Mouse (Mus musculus) hindbrain, embryonic 11.5 days (tissue): ENCODE data around the gene AC109138.7. TPM values are rescaled to one million over a fixed set of nuclear protein-coding genes. Genes with fewer than 3 reads are reported as not detected.

Experiments
- ATAC-seq: fragments of 200-750 bp; cut with Nextera tagmentation; 2 replicates; pipeline ENCODE4 v1.8.0; 2017; ENCODE audit warnings: mild to moderate bottlenecking, moderate TSS enrichment, moderate library complexity; ENCODE audit not compliant: low FRiP score
- DNase-seq: peaks from one replicate; pipeline ENCODE4 v3.0.0-alpha.2; 2015; ENCODE audit warnings: low spot score
- H3K27ac ChIP-seq: fragments of 300-500 bp; sonication (generic); 2 replicates; pipeline ENCODE4 v1.5.1; 2014; ENCODE audit warnings: mild to moderate bottlenecking, low read depth, low read length
- H3K27me3 ChIP-seq: fragments of 300-500 bp; sonication (generic); 2 replicates; pipeline ENCODE4 v1.6.1; 2014; ENCODE audit warnings: mild to moderate bottlenecking, low read length, moderate library complexity, mixed read lengths; ENCODE audit not compliant: control insufficient read depth, insufficient read depth
- H3K36me3 ChIP-seq: fragments of 300-500 bp; sonication (generic); 2 replicates; pipeline ENCODE4 v1.6.1; 2014; ENCODE audit warnings: mild to moderate bottlenecking, low read length, moderate library complexity, mixed read lengths; ENCODE audit not compliant: control insufficient read depth, insufficient read depth
- H3K4me1 ChIP-seq: fragments of 300-500 bp; sonication (generic); replicated peaks from 2 replicates; pipeline ENCODE4 v1.6.1; 2014; ENCODE audit warnings: low read length, mixed read lengths; ENCODE audit not compliant: control insufficient read depth, insufficient read depth
- H3K4me2 ChIP-seq: fragments of 300-500 bp; sonication (generic); replicated peaks from 2 replicates; pipeline ENCODE4 v1.6.1; 2014; ENCODE audit warnings: mild to moderate bottlenecking, low read depth, low read length
- H3K4me3 ChIP-seq: fragments of 300-500 bp; sonication (generic); 2 replicates; pipeline ENCODE4 v1.5.1; 2014; ENCODE audit warnings: low read depth, low read length
- H3K9ac ChIP-seq: fragments of 300-500 bp; sonication (generic); 2 replicates; pipeline ENCODE4 v1.6.1; 2014; ENCODE audit warnings: low read depth, low read length
- H3K9me3 ChIP-seq: fragments of 300-500 bp; sonication (generic); 2 replicates; pipeline ENCODE4 v1.6.1; 2016; ENCODE audit warnings: low read length; ENCODE audit not compliant: control insufficient read depth
- WGBS: fragments of 180-500 bp; shearing (Covaris S2); extraction: QIAGEN DNeasy Blood & Tissue Kit; methylation state at CpG from one replicate; pipeline ENCODE4 v1.1.7; 2014; 5-methylcytosine and 5-hydroxymethylcytosine counted together
- polyA plus RNA-seq: library from polyadenylated mRNA; unstranded; fragments of >200 nt; fragmentation: Nextera tagmentation; extraction: Ambion mirVana; gene quantifications from 2 replicates; pipeline ENCODE4 v1.2.1, GENCODE M21; 2014

AC109138.7 gene
- polyA plus RNA-seq, 1 experiment from 2014 or later = not detected

DNA sequence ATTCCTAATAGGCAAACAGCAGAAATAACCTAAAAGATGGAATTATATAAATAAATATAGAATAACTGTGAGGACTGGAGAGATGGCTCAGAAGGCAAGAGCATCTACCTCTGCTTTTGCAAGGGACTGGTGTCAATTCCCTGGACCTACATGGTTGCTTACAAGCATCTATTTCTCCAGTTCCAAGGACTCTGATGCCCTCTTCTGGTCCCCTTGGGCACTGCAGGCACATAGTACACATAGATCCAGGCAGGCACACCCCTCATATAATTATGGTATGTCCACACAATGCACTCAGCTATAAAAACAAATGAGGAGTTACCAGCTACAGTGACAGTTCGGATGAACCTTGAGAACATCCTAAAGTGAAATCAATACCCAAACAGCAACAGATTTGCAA, 65.3 kb downstream of the AC109138.7 start:
- no peaks in the 10 kb centered on the region for H3K9me3 ChIP-seq
- no peak overlapping the region for H3K4me2 ChIP-seq
- H3K9ac ChIP-seq = no peak overlapping the region
- WGBS = 95% methylated on average over 1 of the region's 1 CpGs
- no peak overlapping the region for H3K4me3 ChIP-seq
- ATAC-seq (no peak), DNase-seq (no peak)
- H3K36me3 ChIP-seq = no peaks in the 10 kb centered on the region
- H3K27me3 ChIP-seq = no peaks in the 10 kb centered on the region
- no peak overlapping the region for H3K27ac ChIP-seq
- H3K4me1 ChIP-seq = 0 out of 2 replicates have a peak, but pooled peaks cover 3% of the 10 kb centered on the region

DNA sequence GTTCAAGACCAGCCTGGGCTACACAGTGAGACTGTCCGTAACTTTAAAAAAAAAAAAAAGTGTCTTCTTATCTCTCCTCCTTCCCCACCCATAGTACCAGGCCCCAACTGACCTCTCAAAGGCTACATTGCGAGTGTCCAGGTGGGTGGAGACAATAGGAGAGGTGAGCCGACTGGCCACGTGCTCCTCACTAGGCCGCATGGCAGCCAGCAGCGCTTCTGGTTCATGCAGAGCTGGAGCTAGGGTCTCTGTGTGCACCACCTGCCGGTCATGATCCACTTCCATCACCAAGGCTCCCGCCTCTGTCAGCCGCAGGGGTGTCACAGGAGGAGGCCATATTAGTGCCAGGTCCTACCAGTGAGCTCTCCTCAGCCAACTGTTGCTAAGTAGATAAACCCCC, 66.3 kb downstream of the AC109138.7 start:
- WGBS = 94% methylated on average over 9 of the region's 9 CpGs

More for the DNA sequence above, 66.3 kb downstream of the AC109138.7 start:
- Histone ChIP-seq H3K4me1 (0 out of 2 replicates have a peak, but pooled peaks cover 3% of the 10 kb centered on the region), H3K27ac (no peak overlapping the region), H3K4me3 (no peak overlapping the region), H3K9ac (no peak overlapping the region), H3K9me3 (no peaks in the 10 kb centered on the region), H3K4me2 (no peak overlapping the region), H3K27me3 (no peaks in the 10 kb centered on the region), H3K36me3 (no peaks in the 10 kb centered on the region)
- DNase-seq = no peak
- ATAC-seq = no peak

Other genes starting within 250 kb of the AC109138.7 start
- 1.5 and 2.3 TPM in 2 replicates for gene Aldh3b2, start 242.0 kb upstream of the AC109138.7 start, polyA plus RNA-seq
- gene Acy3, start 227.8 kb upstream of the AC109138.7 start, polyA plus RNA-seq = 2.5 and 2.8 TPM in 2 replicates
- 0.70 and 2.3 TPM in 2 replicates for gene Tbx10, start 221.6 kb upstream of the AC109138.7 start, polyA plus RNA-seq
- gene Nudt8, start 213.8 kb upstream of the AC109138.7 start, polyA plus RNA-seq = 14.6 and 19.5 TPM in 2 replicates
- gene Gm49405, start 213.7 kb upstream of the AC109138.7 start, polyA plus RNA-seq = 1.5 and 1.6 TPM in 2 replicates
- 1.5 and 1.9 TPM in 2 replicates for gene Doc2g, start 211.0 kb upstream of the AC109138.7 start, polyA plus RNA-seq
- gene Ndufv1, start 201.6 kb upstream of the AC109138.7 start, polyA plus RNA-seq = 188 and 201 TPM in 2 replicates
- gene Gstp1, start 176.4 kb upstream of the AC109138.7 start, polyA plus RNA-seq = 343 and 348 TPM in 2 replicates
- gene Gstp2, start 168.3 kb upstream of the AC109138.7 start, polyA plus RNA-seq = 1.1 and 2.9 TPM in 2 replicates
- not detected in 2 replicates for gene Gstp3, start 154.8 kb upstream of the AC109138.7 start, polyA plus RNA-seq
- gene Cabp2, start 132.8 kb upstream of the AC109138.7 start, polyA plus RNA-seq = not detected in 2 replicates
- gene Cdk2ap2, start 117.2 kb upstream of the AC109138.7 start, polyA plus RNA-seq = 74.4 and 84.3 TPM in 2 replicates
- 12.2 and 15.4 TPM in 2 replicates for gene Pitpnm1, start 114.4 kb upstream of the AC109138.7 start, polyA plus RNA-seq
- 65.7 and 67.4 TPM in 2 replicates for gene Aip, start 88.5 kb upstream of the AC109138.7 start, polyA plus RNA-seq
- gene Gpr152, start 74.6 kb upstream of the AC109138.7 start, polyA plus RNA-seq = not detected in 2 replicates
- not detected in 2 replicates for gene Cabp4, start 70.3 kb upstream of the AC109138.7 start, polyA plus RNA-seq
- 119 and 123 TPM in 2 replicates for gene Coro1b, start 65.7 kb upstream of the AC109138.7 start, polyA plus RNA-seq
- 1.0 and 1.1 TPM in 2 replicates for gene Ptprcap, start 60.8 kb upstream of the AC109138.7 start, polyA plus RNA-seq
- 42.2 and 45.7 TPM in 2 replicates for gene Rps6kb2, start 51.0 kb upstream of the AC109138.7 start, polyA plus RNA-seq
- 2.8 and 3.3 TPM in 2 replicates for gene Carns1, start 38.9 kb upstream of the AC109138.7 start, polyA plus RNA-seq
- 0.79 and 0.96 TPM in 2 replicates for gene Tbc1d10c, start 23.1 kb upstream of the AC109138.7 start, polyA plus RNA-seq
- 868 and 927 TPM in 2 replicates for gene Ppp1ca, start 22.3 kb upstream of the AC109138.7 start, polyA plus RNA-seq
- gene Rad9a, start 12.7 kb upstream of the AC109138.7 start, polyA plus RNA-seq = 41.6 and 42.1 TPM in 2 replicates
- gene Clcf1, start 119 bp upstream of the AC109138.7 start, polyA plus RNA-seq = 0.82 and 0.90 TPM in 2 replicates
- gene Pold4, start 17.5 kb downstream of the AC109138.7 start, polyA plus RNA-seq = 11.0 and 17.9 TPM in 2 replicates
- 2.8 and 3.9 TPM in 2 replicates for gene Ssh3, start 54.8 kb downstream of the AC109138.7 start, polyA plus RNA-seq
- gene Ankrd13d, start 68.8 kb downstream of the AC109138.7 start, polyA plus RNA-seq = 8.6 and 11.0 TPM in 2 replicates
- 12.5 and 13.9 TPM in 2 replicates for gene Grk2, start 91.9 kb downstream of the AC109138.7 start, polyA plus RNA-seq
- 42.1 and 44.0 TPM in 2 replicates for gene Kdm2a, start 183.9 kb downstream of the AC109138.7 start, polyA plus RNA-seq
- gene Rhod, start 225.1 kb downstream of the AC109138.7 start, polyA plus RNA-seq = 14.0 and 15.2 TPM in 2 replicates